Mouse (Mus musculus): ENCODE results near the gene H2-T23.
"Not testable (repeated sequence)": the region's sequence is repeated elsewhere in the genome, so short reads cannot be mapped to it uniquely, and the experiment has no call there.

DNA sequence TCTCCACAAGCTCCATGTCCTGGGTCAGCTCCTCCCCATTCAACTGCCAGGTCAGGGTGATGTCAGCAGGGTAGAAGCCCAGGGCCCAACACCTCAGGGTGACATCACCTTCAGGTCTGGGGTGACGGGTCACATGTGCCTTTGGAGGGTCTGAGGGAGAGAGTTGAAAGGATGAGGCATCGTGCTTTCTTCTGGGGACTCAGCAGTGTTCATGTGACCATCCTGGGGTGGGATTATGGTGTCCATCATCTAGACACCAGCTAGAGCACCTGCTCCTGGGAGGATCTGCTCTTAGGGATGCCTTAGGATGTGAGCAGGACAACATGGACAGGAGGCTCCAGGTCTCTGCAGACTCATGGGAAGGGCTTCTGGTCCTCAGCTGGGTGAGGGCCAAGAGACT lies 7.9 kb upstream of the H2-T23 start:
- not testable (repeated sequence) for TF ChIP-seq GATA1 (IDR thresholded peaks at IDR 0.05; ENCODE audit: borderline replicate concordance, low read length); CTCF (IDR thresholded peaks at IDR 0.05; ENCODE audit: low read depth, low read length); TAL1 (conservative IDR thresholded peaks at IDR 0.05; ENCODE audit: low read depth, low read length); POLR2AphosphoS5 (IDR thresholded peaks at IDR 0.05; ENCODE audit: insufficient replicate concordance, low read depth, low read length)

Measured in G1E (cell line).